Mouse (Mus musculus) layer of hippocampus, adult 18-20 months (tissue): ENCODE results near the gene Olfr1023. TPM values are rescaled to one million over a fixed set of nuclear protein-coding genes. Genes with fewer than 3 reads are reported as not detected.

ENCODE experiments used
- DNase-seq, 2 experiments: peaks; one replicate each; pipeline ENCODE4 v3.0.0; 2022; ENCODE audit warnings: low spot score in 2 of 2
- long read RNA-seq: library from polyadenylated mRNA; stranded (forward); transcript quantifications from one replicate; pipeline ENCODE4 v2.0.0, GENCODE M21; 2021
- total RNA-seq, 2 experiments: library from RNA; stranded (reverse); gene quantifications; 2 replicates each; pipeline ENCODE4 v1.2.3; 2021

The Olfr1023 gene
- not detected for total RNA-seq
- long read RNA-seq = 0 reads

DNA sequence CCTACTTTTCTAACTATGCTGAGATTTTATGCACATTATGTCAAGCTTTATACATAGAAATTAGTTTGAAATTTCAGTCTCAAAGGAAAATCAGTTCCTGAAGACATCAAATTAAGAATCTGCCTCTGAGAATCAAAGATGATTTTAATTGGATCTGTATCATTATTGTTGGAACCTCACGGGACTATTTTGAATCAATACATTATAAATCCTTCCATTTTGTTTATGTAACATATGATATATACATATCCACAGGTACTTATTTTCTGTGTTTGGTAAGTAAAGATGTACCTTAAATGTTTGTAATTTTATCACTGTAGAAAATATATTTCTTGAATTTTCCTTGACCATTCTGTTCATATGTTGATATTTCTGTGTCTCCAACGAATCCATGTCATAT is at the start of gene Olfr1023:
TSS of gene Olfr1023 (plus strand) at position 301 of the 400 bp plus-strand sequence.
- no peak for DNase-seq

DNA sequence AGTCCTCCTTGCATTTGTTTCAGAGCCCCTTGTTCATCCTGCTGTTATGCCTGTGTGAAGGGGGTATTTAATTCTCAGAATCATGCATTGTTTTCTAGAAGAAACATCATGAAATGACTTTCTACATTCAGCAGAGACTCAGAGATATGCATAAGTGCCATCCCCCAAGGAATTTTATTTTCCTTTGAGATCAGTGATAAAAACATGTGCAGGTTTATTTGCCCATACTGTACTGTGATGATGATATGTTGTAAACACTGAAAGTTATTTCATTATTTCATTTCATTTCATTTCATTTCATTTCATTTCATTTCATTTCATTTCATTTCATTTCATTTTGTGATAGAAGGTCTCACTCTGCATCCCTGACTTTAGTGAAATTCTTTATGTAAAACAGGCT is 40.1 kb upstream of the Olfr1023 start, which contains the start of gene Olfr1019:
TSS of gene Olfr1019 (minus strand) at position 101 of the 400 bp plus-strand sequence.
- DNase-seq = no peak

- no peak for DNase-seq
Observed at GRCm38 (mm10) chr2:85846730-85847129, 38.7 kb upstream of the Olfr1023 start, which contains the start of gene Olfr1020. TSS of gene Olfr1020 (plus strand) at chr2:85847030.

- no peak for DNase-seq
Observed at GRCm38 (mm10) chr2:85868294-85868693, 17.1 kb upstream of the Olfr1023 start, which contains the start of gene Olfr1022. TSS of gene Olfr1022 (plus strand) at chr2:85868594.

- no peak for DNase-seq
Observed at GRCm38 (mm10) chr2:85904952-85905351, 19.5 kb downstream of the Olfr1023 start, which contains the start of gene Olfr1024. TSS of gene Olfr1024 (minus strand) at chr2:85905052.

DNA sequence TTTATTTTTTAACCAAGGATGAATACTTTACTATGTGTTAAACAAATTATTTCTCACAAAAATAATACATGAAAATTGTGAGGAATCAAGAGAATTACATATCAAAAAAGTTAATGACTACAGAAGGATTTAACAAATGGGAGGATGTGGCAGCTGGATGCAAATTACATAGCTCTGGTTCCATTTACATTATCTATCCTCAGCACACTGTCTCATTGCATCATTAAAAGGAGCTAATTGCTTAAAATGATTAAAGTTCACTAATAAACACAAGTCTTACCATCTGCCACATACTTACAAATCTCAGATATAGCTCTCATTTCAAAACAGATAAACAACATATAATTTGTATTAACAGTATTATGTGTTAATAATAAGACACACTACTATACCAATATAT is 27.8 kb downstream of the Olfr1023 start:
- no peak for DNase-seq

DNA sequence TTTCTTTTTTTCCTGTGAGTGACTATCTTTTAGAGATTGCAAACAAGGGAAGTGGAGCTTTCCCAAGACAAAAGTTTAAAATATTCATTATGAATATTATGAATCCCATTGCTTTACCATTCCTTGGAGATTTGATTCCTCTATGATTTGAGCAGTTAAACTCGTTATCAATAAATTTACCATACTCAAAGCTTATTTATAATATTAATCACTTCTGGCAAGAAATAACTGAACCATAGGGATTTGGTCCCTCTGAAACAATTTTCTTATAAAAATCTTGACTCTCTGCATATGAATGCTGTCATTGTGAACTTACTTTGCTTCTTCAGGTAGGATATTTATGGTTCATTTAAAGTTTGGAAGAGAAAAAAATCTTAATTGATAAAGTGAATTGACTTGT is 29.5 kb downstream of the Olfr1023 start, which contains the start of gene Olfr1025-ps1:
TSS of gene Olfr1025-ps1 (plus strand) at position 301 of the 400 bp plus-strand sequence.
- no peak for DNase-seq

DNA sequence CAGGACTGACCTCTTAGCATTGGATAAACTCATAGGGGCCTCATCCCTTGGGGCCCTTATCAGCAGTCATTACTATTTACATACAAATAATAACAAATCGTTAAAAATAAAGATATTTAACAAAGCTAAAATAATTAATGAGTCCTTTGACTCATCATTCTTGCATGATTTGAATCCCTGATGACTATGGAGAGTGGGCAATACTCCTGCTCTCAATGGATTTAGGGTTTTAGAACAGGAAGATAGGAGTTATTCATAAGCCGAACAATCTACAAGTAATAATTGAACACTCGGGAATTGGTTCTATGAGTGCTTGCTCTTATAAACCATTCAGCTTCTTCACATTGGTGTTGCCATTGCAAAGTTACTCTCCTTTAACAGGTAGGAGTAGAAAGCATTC is 35.8 kb downstream of the Olfr1023 start, which contains the start of gene Olfr1026:
TSS of gene Olfr1026 (plus strand) at position 301 of the 400 bp plus-strand sequence.
- no peak for DNase-seq

Other genes with a start within 250 kb of the Olfr1023 start
- gene Olfr1002, start 234.9 kb upstream of the Olfr1023 start, total RNA-seq = not detected
- not detected for gene Olfr154, start 221.2 kb upstream of the Olfr1023 start, total RNA-seq
- gene Olfr1006, start 206.9 kb upstream of the Olfr1023 start, total RNA-seq = not detected
- not detected for gene Olfr1008, start 196.2 kb upstream of the Olfr1023 start, total RNA-seq
- not detected for gene Olfr1009, start 170.2 kb upstream of the Olfr1023 start, total RNA-seq
- gene Olfr1012, start 122.9 kb upstream of the Olfr1023 start, total RNA-seq = not detected
- gene Olfr1013, start 118.5 kb upstream of the Olfr1023 start, total RNA-seq = not detected
- not detected for gene Olfr1014, start 112.9 kb upstream of the Olfr1023 start, total RNA-seq
- gene Olfr1015, start 103.6 kb upstream of the Olfr1023 start, total RNA-seq = not detected
- gene Olfr1016, start 83.1 kb upstream of the Olfr1023 start, total RNA-seq = not detected
- gene Olfr1018, start 67.2 kb upstream of the Olfr1023 start, total RNA-seq = not detected
- not detected for gene Olfr1019, start 40.2 kb upstream of the Olfr1023 start, total RNA-seq
- not detected for gene Olfr1020, start 38.6 kb upstream of the Olfr1023 start, total RNA-seq
- gene Olfr1022, start 17.0 kb upstream of the Olfr1023 start, total RNA-seq = not detected
- gene Olfr1024, start 19.4 kb downstream of the Olfr1023 start, total RNA-seq = not detected
- not detected for gene Olfr1025-ps1, start 29.6 kb downstream of the Olfr1023 start, total RNA-seq
- gene Olfr1026, start 35.9 kb downstream of the Olfr1023 start, total RNA-seq = not detected
- gene Olfr1028, start 64.8 kb downstream of the Olfr1023 start, total RNA-seq = not detected
- gene Olfr1029, start 88.3 kb downstream of the Olfr1023 start, total RNA-seq = not detected
- gene Olfr1030, start 93.6 kb downstream of the Olfr1023 start, total RNA-seq = not detected
- not detected for gene Olfr1031, start 104.7 kb downstream of the Olfr1023 start, total RNA-seq
- gene Olfr1032, start 119.9 kb downstream of the Olfr1023 start, total RNA-seq = not detected
- gene Olfr1033, start 135.0 kb downstream of the Olfr1023 start, total RNA-seq = not detected
- not detected for gene Olfr1034, start 160.2 kb downstream of the Olfr1023 start, total RNA-seq
- not detected for gene Olfr1036, start 188.4 kb downstream of the Olfr1023 start, total RNA-seq
- not detected for gene Olfr1037, start 201.7 kb downstream of the Olfr1023 start, total RNA-seq